Mouse (Mus musculus) left cerebral cortex, adult 9 months (tissue): ENCODE measurements at regions not wholly inside any gene's neighbourhood (a gene's known extent, or its start where the extent isn't known, plus 50 kb on each side); places are given as distances from the start of the nearest gene placed in this dataset.
A peak's percentile ranks its signal among the peaks of the same experiment; 100 is the strongest.
"Not testable (repeated sequence)": the region's sequence is repeated elsewhere in the genome, so short reads cannot be mapped to it uniquely, and the experiment has no call there.

Source experiments
- DNase-seq, 2 experiments: peaks; one replicate each; pipeline ENCODE4 v3.0.0; 2022; ENCODE audit warnings: low spot score in 2 of 2

- DNase-seq = no peak
These were observed 121.4 kb upstream of the Slc1a3 start for GRCm38 (mm10) chr15:8831720-8832620.

GRCm38 (mm10) chr15:8824861-8825260, 114.3 kb upstream of the Slc1a3 start:
- no peak for DNase-seq

GRCm38 (mm10) chr15:8822795-8823194, 112.2 kb upstream of the Slc1a3 start:
- DNase-seq = not testable (repeated sequence)

GRCm38 (mm10) chr15:8817542-8817941, 107.0 kb upstream of the Slc1a3 start:
- peak in 1 of 2 experiments; percentile 13 for DNase-seq

- DNase-seq = no peak
These were observed 106.2 kb upstream of the Slc1a3 start for GRCm38 (mm10) chr15:8816501-8817368.

- DNase-seq = no peak
These were observed 105.4 kb upstream of the Slc1a3 start for GRCm38 (mm10) chr15:8815958-8816357.

- peak; percentile 26 to 28 for DNase-seq
These were observed 104.7 kb upstream of the Slc1a3 start for GRCm38 (mm10) chr15:8815277-8815676.

- no peak for DNase-seq
These were observed 95.8 kb upstream of the Slc1a3 start for GRCm38 (mm10) chr15:8806354-8806753.

- DNase-seq = not testable (repeated sequence)
These were observed 95.0 kb upstream of the Slc1a3 start for GRCm38 (mm10) chr15:8805565-8805964.

GRCm38 (mm10) chr15:8802058-8802457, 91.5 kb upstream of the Slc1a3 start:
- DNase-seq = no peak

- no peak for DNase-seq
These were observed 86.5 kb upstream of the Slc1a3 start for GRCm38 (mm10) chr15:8797015-8797414.

GRCm38 (mm10) chr15:8792106-8792505, 81.5 kb upstream of the Slc1a3 start:
- DNase-seq = no peak

- DNase-seq = no peak
These were observed 79.4 kb upstream of the Slc1a3 start for GRCm38 (mm10) chr15:8789924-8790323.

- DNase-seq = no peak
These were observed 78.4 kb upstream of the Slc1a3 start for GRCm38 (mm10) chr15:8789000-8789399.

- DNase-seq = no peak
These were observed 75.0 kb upstream of the Slc1a3 start for GRCm38 (mm10) chr15:8785537-8785936.

- no peak for DNase-seq
These were observed 73.0 kb upstream of the Slc1a3 start for GRCm38 (mm10) chr15:8783567-8783966.

GRCm38 (mm10) chr15:8783036-8783435, 72.5 kb upstream of the Slc1a3 start:
- DNase-seq = no peak

- DNase-seq = no peak
These were observed 71.6 kb upstream of the Slc1a3 start for GRCm38 (mm10) chr15:8782131-8782507.

- peak; percentile 13 to 34 for DNase-seq
These were observed 70.9 kb upstream of the Slc1a3 start for GRCm38 (mm10) chr15:8781159-8782130.

GRCm38 (mm10) chr15:8780371-8780866, 69.9 kb upstream of the Slc1a3 start:
- DNase-seq = no peak
